Mouse (Mus musculus) layer of hippocampus, postnatal 36 days (tissue): ENCODE results near the gene Yipf4. TPM values are rescaled to one million over a fixed set of nuclear protein-coding genes. Genes with fewer than 3 reads are reported as not detected.
A peak's percentile ranks its signal among the peaks of the same experiment; 100 is the strongest.
"Not testable (repeated sequence)": the region's sequence is repeated elsewhere in the genome, so short reads cannot be mapped to it uniquely, and the experiment has no call there.

Experiments used
- DNase-seq, 2 experiments: peaks; one replicate each; pipeline ENCODE4 v3.0.0; 2022
- total RNA-seq, 2 experiments: library from RNA; stranded (reverse); gene quantifications; 2 replicates each; pipeline ENCODE4 v1.2.3; 2021

Gene Yipf4
- 10 to 100 TPM; 80.0 to 96.8 TPM for total RNA-seq

GRCm38 (mm10) chr17:74489024-74489900 is at the start of gene Yipf4:
Gene Yipf4 (plus strand): TSS chr17:74489493.
- peak; percentile 95 to 97 for DNase-seq

- DNase-seq, result no peak
Observed at GRCm38 (mm10) chr17:74440486-74440885, 48.8 kb upstream of the Yipf4 start.

GRCm38 (mm10) chr17:74449776-74450175 is 39.5 kb upstream of the Yipf4 start:
- no peak for DNase-seq

DNA sequence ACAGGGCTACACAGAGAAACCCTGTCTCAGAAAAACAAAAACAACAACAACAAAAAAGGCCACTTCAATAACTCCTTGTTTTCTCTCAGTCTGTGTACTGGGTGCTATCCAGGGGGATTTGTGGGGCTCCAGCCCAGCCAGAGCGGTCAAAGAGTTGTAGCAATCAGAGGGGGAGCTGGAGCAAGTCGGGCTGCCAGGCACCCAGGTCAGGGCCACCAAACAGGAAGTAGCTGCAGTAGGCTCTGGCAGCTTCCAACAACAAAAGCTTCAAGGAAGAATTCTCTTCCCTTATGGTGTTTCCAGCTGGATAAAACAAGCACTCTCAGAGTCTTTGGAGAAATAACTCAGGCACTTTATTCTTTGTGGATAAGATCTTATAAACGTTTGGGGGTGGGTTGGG is 35.4 kb upstream of the Yipf4 start:
- no peak for DNase-seq

- no peak for DNase-seq
Observed at GRCm38 (mm10) chr17:74454660-74455059, 34.6 kb upstream of the Yipf4 start.

- DNase-seq, result no peak
Observed at GRCm38 (mm10) chr17:74455426-74455825, 33.9 kb upstream of the Yipf4 start.

DNA sequence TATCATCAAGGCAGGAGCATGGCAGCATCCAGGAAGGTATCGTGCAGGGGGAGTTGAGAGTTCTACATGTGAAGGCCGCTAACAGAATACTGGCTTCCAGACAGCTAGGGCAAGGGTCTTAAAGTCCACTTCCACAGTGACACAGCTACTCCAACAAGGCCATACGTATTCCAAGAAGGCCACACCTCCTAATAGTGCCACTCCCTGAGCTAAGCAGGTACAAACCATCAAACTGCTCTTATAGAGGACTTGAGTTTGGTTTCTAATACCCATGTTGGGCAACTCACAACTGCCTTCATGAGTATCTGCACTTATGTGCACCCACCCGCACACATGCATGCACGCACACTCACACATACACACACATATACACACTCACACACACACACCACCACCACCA is 32.5 kb upstream of the Yipf4 start:
- DNase-seq, result no peak

- no peak for DNase-seq
Observed at GRCm38 (mm10) chr17:74457972-74458677, 31.2 kb upstream of the Yipf4 start.

- no peak for DNase-seq
Observed at GRCm38 (mm10) chr17:74458711-74459408, 30.4 kb upstream of the Yipf4 start, which contains the start of gene Nlrc4. Gene Nlrc4 (minus strand): TSS chr17:74459142.

GRCm38 (mm10) chr17:74463510-74463909 is 25.8 kb upstream of the Yipf4 start:
- no peak for DNase-seq

DNA sequence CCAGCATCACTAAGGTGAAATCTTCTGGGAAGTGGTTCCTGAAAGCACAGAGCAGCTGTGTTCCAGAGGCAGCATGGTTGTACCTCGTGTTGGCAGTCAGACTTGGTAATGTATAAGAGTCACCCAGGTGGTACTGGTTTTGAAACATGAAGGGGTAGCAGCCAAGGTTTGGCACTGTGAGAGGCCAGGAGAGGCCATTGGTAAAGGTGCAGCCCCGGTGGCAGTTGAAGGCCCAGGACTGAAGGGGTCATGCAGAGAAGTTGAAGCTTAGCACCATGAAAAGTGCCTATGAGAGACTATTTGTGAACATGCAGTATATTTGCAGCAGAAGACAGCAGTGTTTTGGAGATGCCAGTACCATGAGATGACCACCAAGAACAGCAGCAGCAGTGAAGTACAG is 21.3 kb upstream of the Yipf4 start:
- not testable (repeated sequence) for DNase-seq

GRCm38 (mm10) chr17:74470133-74470532 is 19.2 kb upstream of the Yipf4 start:
- not testable (repeated sequence) for DNase-seq

GRCm38 (mm10) chr17:74480361-74481069 is 8.8 kb upstream of the Yipf4 start:
- DNase-seq, result no peak

GRCm38 (mm10) chr17:74489901-74490220 is 568 bp downstream of the Yipf4 start:
- no peak for DNase-seq

- DNase-seq, result no peak
Observed at GRCm38 (mm10) chr17:74491565-74491964, 2.3 kb downstream of the Yipf4 start.

DNA sequence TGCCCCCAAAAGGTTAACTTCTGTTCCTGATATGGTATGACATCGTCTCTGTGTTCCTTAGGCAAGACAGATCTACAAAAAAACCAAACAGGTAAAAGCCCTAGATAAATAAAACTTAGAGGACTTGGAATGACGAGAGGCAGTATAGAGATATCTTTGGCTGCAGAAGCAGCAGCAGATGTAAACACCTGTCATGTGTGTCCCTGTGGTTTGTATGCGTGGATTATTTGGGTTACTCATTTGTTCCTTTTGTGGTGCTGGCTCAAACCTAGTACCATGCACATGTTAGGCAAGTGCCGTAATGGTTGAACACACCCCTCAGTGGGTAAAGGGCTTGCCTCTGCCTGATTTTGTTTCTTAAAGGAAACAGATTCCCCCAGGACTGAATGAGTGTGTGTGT is 10.9 kb downstream of the Yipf4 start:
- no peak for DNase-seq

DNA sequence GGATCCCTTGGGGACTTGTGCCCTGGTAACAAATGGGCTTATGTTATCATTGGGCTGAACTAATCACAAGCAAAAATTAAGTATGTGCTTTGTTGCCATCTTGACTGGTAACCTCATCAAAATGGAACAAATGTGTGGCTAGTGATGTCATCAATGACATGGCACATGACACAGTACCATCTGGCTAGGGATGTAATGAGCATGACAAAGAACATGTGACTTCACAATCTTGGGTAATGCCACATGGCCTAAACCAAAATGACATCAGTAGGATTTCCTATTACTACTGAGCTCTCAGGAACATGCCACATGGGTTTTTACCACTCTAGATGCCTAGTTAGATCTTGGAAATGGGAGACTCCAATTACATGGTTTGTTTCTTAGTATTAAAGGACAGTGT is 11.8 kb downstream of the Yipf4 start:
- no peak for DNase-seq

GRCm38 (mm10) chr17:74507934-74508333 is 18.6 kb downstream of the Yipf4 start:
- DNase-seq, result no peak

GRCm38 (mm10) chr17:74508600-74508999 is 19.3 kb downstream of the Yipf4 start:
- DNase-seq, result no peak

- no peak for DNase-seq
Observed at GRCm38 (mm10) chr17:74512308-74512707, 23.0 kb downstream of the Yipf4 start.

DNA sequence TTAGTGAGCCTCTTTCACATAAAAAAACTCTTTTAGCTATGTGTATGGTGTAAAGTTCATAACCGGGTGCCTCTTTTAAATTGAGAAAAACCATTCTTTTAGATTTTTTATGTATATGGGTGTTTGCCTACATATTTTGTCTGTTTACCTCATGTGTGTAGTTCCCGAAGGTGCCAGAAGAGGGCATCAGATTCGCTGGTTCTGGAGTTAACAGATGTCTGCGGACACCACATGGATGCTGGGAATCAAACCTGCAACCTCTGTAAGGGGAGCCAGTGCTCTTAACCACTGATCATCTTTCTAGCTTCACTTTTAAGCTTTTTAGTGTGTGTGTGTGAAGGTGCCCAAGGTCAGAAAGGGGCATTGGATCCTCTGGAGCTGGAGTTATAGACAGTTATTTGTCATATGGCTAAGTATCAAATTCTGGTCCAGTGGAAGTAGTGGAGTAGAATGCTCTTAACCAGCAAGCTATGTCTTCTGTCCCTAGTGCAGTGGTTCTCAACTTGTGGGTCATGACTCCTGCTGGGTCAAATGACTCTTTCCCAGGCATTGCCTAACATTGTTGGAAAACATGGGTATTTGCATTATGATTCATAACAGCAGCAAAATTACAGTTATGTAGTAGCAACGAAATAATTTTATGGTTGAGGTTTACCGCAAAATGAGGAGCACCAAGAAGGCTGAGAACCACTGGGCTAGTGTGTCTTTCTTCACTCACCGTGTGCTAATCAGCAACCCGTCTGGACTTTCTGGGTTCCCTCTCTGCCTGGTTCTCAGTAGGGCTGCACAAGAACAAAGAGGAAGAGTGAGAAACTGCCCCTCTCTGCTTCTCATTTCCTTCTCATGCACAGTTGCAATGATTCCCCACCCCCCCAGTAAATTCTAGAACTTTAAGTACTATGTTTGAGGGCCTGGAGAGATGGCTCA is 33.8 kb downstream of the Yipf4 start:
- DNase-seq, result no peak
